Mouse (Mus musculus): ENCODE results near the gene Iqsec2. TPM values are rescaled to one million over a fixed set of nuclear protein-coding genes. Genes with fewer than 3 reads are reported as not detected.

Iqsec2 gene
- under 1 TPM; 0.18 to 0.34 TPM for polyA plus RNA-seq (2017; shearing (Covaris generic))

GRCm38 (mm10) chrX:152143941-152144741 lies at the start of gene Iqsec2:
TSS of gene Iqsec2 (plus strand) at chrX:152144268.
- no peak for ATAC-seq

GRCm38 (mm10) chrX:152097572-152097971 lies 46.5 kb upstream of the Iqsec2 start:
- no peak for ATAC-seq

GRCm38 (mm10) chrX:152121687-152122086 lies 22.4 kb upstream of the Iqsec2 start:
- ATAC-seq, result no peak

- no peak for ATAC-seq
Observed at GRCm38 (mm10) chrX:152130777-152131176, 13.3 kb upstream of the Iqsec2 start.

GRCm38 (mm10) chrX:152132029-152132428 lies 12.0 kb upstream of the Iqsec2 start:
- ATAC-seq, result no peak

- ATAC-seq, result no peak
Observed at GRCm38 (mm10) chrX:152135195-152135594, 8.9 kb upstream of the Iqsec2 start.

GRCm38 (mm10) chrX:152144742-152145214 lies 710 bp downstream of the Iqsec2 start:
- ATAC-seq, result no peak

- ATAC-seq, result no peak
Observed at GRCm38 (mm10) chrX:152146150-152146549, 2.1 kb downstream of the Iqsec2 start.

GRCm38 (mm10) chrX:152146691-152147090 lies 2.6 kb downstream of the Iqsec2 start:
- ATAC-seq, result no peak

- ATAC-seq, result peak; percentile 51
Observed at GRCm38 (mm10) chrX:152147451-152148116, 3.5 kb downstream of the Iqsec2 start.

- no peak for ATAC-seq
Observed at GRCm38 (mm10) chrX:152148706-152149105, 4.6 kb downstream of the Iqsec2 start.

- ATAC-seq, result peak; percentile 70
Observed at GRCm38 (mm10) chrX:152151709-152152108, 7.6 kb downstream of the Iqsec2 start.

GRCm38 (mm10) chrX:152158294-152158693 lies 14.2 kb downstream of the Iqsec2 start:
- ATAC-seq, result no peak

GRCm38 (mm10) chrX:152161404-152161803 lies 17.3 kb downstream of the Iqsec2 start:
- no peak for ATAC-seq

- ATAC-seq, result no peak
Observed at GRCm38 (mm10) chrX:152164061-152164460, 20.0 kb downstream of the Iqsec2 start.

GRCm38 (mm10) chrX:152166161-152166560 lies 22.1 kb downstream of the Iqsec2 start:
- no peak for ATAC-seq

- ATAC-seq, result no peak
Observed at GRCm38 (mm10) chrX:152168521-152168920, 24.5 kb downstream of the Iqsec2 start.

- ATAC-seq, result no peak
Observed at GRCm38 (mm10) chrX:152171041-152172026, 27.3 kb downstream of the Iqsec2 start.

GRCm38 (mm10) chrX:152172487-152172935 lies 28.4 kb downstream of the Iqsec2 start:
- ATAC-seq, result no peak

GRCm38 (mm10) chrX:152175284-152175683 lies 31.2 kb downstream of the Iqsec2 start:
- no peak for ATAC-seq

- no peak for ATAC-seq
Observed at GRCm38 (mm10) chrX:152177897-152178296, 33.8 kb downstream of the Iqsec2 start.

GRCm38 (mm10) chrX:152178843-152179545 lies 34.9 kb downstream of the Iqsec2 start:
- ATAC-seq, result no peak

Measured in CD4-positive, CD25-positive, alpha-beta regulatory T cell, adult 4 months (primary cell).